Mouse (Mus musculus): ENCODE data around the gene Saa2.
"Not testable (repeated sequence)": the region's sequence is repeated elsewhere in the genome, so short reads cannot be mapped to it uniquely, and the experiment has no call there.

Saa2 gene

DNA sequence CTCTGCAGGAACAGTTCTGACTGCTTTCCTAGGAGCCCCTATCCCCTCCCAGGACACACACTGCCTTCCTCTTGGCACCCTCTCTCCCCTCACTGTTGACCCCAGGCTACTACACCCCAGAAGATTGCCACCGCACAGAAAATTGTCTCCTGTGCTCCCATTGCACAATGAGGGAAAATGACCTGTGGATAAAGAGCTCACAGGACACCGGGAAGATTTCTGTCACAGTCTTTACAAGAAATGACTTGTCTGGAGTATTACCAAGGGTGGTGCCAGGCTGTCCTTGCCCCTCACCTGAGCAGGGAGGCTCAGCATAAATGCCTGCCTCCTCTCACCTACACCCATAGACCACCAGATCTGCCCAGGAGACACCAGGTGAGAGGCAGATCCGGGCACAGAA, at the start of gene Saa2:
TSS of gene Saa2 (plus strand) at position 301 of the 400 bp plus-strand sequence.
- no peak for DNase-seq

DNA sequence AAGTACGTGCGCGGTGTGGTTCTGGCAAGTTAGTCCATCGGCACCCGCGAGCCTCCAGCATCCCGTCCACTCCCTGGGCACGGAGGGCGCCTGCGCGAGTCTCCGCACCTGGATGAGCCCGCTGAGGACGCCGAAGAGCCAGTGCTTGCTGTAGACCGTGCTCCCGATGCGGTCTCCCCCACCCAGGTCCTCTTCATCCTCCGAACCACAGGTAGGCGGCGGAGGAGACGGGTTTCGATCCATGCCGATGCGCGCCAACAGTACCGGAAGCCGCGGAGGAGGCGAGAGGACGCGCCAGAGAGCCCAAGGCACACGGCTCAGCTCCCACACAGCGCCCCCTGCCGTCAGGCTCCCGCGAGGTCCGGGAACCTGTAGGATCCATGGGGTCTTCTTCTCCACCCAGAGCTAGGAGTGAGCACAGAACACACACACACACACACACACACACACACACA, 41.2 kb upstream of the Saa2 start, which contains the start of gene Saal1:
TSS of gene Saal1 (minus strand) at position 291 of the 455 bp plus-strand sequence.
- peak; percentile 69 to 85 for DNase-seq

DNA sequence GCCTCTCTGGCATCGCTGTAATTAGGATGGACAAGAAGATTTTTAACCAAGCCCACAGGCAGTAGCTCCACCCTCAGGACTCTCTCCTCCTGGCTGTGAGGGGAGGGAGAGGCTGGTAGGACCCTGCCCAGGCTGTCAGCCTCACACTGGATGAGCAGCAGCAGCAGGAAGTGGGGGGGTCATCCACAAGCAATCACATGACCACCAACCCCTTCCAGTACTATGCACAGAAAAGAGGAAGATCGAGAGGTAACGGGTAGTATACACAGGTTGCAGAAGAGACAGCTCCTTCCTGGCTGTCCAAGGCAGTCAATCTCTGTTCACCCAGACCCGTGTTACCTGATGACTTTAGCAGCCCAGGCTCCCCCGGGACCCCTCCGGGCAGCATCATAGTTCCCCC, 39.3 kb upstream of the Saa2 start:
- peak; percentile 12 to 19 for DNase-seq

DNA sequence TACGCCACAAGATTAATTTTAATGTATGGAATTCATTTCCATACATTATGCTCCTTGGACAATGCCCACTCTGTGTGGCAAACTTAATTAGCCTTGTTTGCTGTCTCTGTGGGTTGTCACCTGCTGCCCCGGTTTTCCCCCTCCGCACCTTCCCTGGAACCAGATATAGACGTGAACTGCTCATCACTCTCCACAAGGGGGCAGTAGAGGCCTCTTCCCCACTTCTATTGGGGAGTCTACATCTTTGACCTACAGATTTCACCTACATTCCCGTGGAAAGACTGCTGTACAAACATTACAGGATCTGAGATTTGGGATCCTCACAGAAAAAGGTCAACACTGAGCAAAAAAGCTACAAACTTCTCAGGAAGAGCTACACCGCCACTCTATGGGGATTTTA, 37.1 kb upstream of the Saa2 start:
- DNase-seq: peak; percentile 41 to 70

GRCm38 (mm10) chr7:46715600-46715999, 36.0 kb upstream of the Saa2 start, which contains the start of gene Saa3:
TSS of gene Saa3 (minus strand) at chr7:46715700.
- no peak for DNase-seq

DNA sequence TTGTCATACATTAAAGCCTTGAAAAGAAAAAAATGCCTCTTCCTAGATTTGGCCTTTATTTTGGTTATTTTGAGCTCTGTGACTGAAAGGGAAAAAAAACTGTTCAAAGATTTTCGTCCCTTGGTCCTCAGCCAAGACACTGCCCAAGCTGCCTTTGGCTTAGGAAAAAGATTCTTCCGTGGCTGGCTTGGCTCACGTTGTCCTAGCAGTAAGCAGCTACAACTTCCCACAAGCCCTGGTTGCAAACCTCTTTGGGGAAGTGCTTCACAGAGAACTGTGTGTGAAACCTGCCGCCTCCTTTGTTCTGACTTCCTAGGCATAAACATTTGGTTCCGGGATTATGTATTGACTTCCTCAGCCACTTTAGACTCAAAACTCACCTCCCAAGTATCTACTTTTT, 34.7 kb upstream of the Saa2 start:
- DNase-seq: no peak

GRCm38 (mm10) chr7:46718591-46719270, 32.9 kb upstream of the Saa2 start:
- DNase-seq: no peak

- DNase-seq: no peak
These were observed 32.1 kb upstream of the Saa2 start for GRCm38 (mm10) chr7:46719526-46719925.

GRCm38 (mm10) chr7:46720460-46720859, 31.1 kb upstream of the Saa2 start:
- DNase-seq: no peak

- DNase-seq: no peak
These were observed 28.2 kb upstream of the Saa2 start for GRCm38 (mm10) chr7:46723354-46723753.

DNA sequence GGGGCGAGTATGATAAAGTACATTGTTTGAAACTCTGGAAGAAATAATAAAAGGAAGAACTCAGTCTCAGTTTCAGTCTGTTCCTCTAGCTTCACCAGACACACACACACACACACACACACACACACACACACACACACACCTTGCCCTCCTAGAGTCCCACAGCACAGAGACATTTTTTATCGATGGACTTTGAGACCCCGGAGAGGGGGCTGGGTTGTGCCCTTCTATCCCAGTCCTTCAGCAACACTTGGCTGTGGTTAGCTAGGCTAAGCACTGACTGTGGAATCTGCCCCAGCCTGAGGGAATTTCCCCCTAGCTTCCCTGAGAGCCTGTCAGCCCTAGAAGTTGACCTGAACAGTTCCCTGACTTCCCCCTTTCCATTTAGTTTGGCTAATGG, 27.7 kb upstream of the Saa2 start:
- DNase-seq: no peak

GRCm38 (mm10) chr7:46724396-46724795, 27.2 kb upstream of the Saa2 start:
- no peak for DNase-seq

- no peak for DNase-seq
These were observed 24.0 kb upstream of the Saa2 start for GRCm38 (mm10) chr7:46727584-46727983.

DNA sequence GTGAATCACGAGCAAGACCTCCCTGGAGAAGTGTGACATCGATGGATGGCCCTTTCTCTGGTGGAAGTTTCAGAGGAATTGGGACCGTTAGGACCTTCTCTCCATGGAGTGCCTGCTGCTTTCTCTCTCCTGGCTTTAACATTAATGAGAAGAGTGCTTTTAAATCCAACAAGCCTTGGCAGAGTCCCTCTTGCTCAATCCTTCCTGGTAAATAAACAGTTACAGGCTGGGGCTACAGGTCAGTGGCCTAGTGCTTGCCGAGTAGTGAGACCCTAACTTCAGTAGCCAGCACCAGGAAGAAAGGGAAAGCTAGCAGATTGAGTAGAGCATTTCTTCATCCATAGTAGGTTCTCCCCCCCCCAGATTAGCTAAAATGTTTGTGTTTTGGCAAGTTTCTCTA, 19.1 kb upstream of the Saa2 start, which contains the start of gene Saa4:
TSS of gene Saa4 (minus strand) at position 146 of the 400 bp plus-strand sequence.
- DNase-seq: no peak

- peak; percentile 25 to 50 for DNase-seq
These were observed 16.6 kb upstream of the Saa2 start for GRCm38 (mm10) chr7:46734983-46735382.

- no peak for DNase-seq
These were observed 12.8 kb upstream of the Saa2 start for GRCm38 (mm10) chr7:46738561-46739460.

- DNase-seq: not testable (repeated sequence)
These were observed 11.5 kb upstream of the Saa2 start for GRCm38 (mm10) chr7:46740041-46740440.

- DNase-seq: not testable (repeated sequence)
These were observed 8.7 kb upstream of the Saa2 start, which contains the start of gene Saa1 for GRCm38 (mm10) chr7:46742880-46743279. TSS of gene Saa1 (minus strand) at chr7:46742980.

DNA sequence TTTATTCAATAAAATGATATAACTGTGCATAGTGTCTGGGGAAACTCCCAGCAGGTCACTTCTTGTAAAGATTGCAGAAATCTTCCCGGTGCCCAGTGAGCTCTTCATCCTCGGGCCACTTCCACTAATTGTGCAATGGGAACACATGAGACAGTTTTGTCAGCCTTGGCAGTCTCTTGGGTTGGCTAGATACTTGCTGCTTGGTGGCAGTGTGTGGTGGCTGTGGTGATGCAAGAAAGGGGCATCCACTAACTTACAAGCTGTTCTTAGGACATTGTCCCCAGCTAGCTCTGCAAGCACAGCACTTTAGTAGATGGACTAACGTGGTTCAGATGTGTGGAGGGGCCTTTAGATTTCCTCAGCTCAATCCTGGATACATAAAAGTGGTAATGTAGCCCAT, 5.8 kb upstream of the Saa2 start:
- no peak for DNase-seq

GRCm38 (mm10) chr7:46746381-46746780, 5.2 kb upstream of the Saa2 start:
- no peak for DNase-seq

GRCm38 (mm10) chr7:46748459-46748858, 3.1 kb upstream of the Saa2 start:
- no peak for DNase-seq

- DNase-seq: no peak
These were observed 9.6 kb downstream of the Saa2 start for GRCm38 (mm10) chr7:46761049-46761795.

- no peak for DNase-seq
These were observed 11.0 kb downstream of the Saa2 start for GRCm38 (mm10) chr7:46762601-46763000.

All from spleen, adult 18-20 months (tissue).